Mouse (Mus musculus): ENCODE data around the gene Fcrl6.

Gene Fcrl6

GRCm38 (mm10) chr1:172602326-172602725 is at the start of gene Fcrl6:
Gene Fcrl6, minus strand, starts transcription at chr1:172602551.
- no peak for DNase-seq

GRCm38 (mm10) chr1:172651288-172651987 is 49.1 kb upstream of the Fcrl6 start:
- DNase-seq: no peak

GRCm38 (mm10) chr1:172650519-172651287 is 48.4 kb upstream of the Fcrl6 start:
- peak; percentile 51 to 68 for DNase-seq

GRCm38 (mm10) chr1:172649396-172649795 is 47.0 kb upstream of the Fcrl6 start:
- no peak for DNase-seq

- no peak for DNase-seq
Measured at GRCm38 (mm10) chr1:172647236-172647635, 44.9 kb upstream of the Fcrl6 start.

- DNase-seq: no peak
Measured at GRCm38 (mm10) chr1:172638781-172639180, 36.4 kb upstream of the Fcrl6 start.

- DNase-seq: no peak
Measured at GRCm38 (mm10) chr1:172637801-172638200, 35.5 kb upstream of the Fcrl6 start.

- DNase-seq: no peak
Measured at GRCm38 (mm10) chr1:172636266-172636665, 33.9 kb upstream of the Fcrl6 start.

GRCm38 (mm10) chr1:172635258-172635657 is 32.9 kb upstream of the Fcrl6 start:
- DNase-seq: no peak

GRCm38 (mm10) chr1:172634136-172634535 is 31.8 kb upstream of the Fcrl6 start:
- no peak for DNase-seq

- peak; percentile 95 to 96 for DNase-seq
Measured at GRCm38 (mm10) chr1:172632451-172633326, 30.3 kb upstream of the Fcrl6 start, which contains the start of gene Dusp23. Gene Dusp23, minus strand, starts transcription at chr1:172632962.

- DNase-seq: no peak
Measured at GRCm38 (mm10) chr1:172631721-172632120, 29.4 kb upstream of the Fcrl6 start.

GRCm38 (mm10) chr1:172629831-172630230 is 27.5 kb upstream of the Fcrl6 start:
- DNase-seq: no peak

GRCm38 (mm10) chr1:172626306-172626705 is 24.0 kb upstream of the Fcrl6 start:
- DNase-seq: no peak

- DNase-seq: no peak
Measured at GRCm38 (mm10) chr1:172624081-172624480, 21.7 kb upstream of the Fcrl6 start.

- DNase-seq: no peak
Measured at GRCm38 (mm10) chr1:172623599-172623998, 21.2 kb upstream of the Fcrl6 start.

- peak; percentile 84 to 87 for DNase-seq
Measured at GRCm38 (mm10) chr1:172619235-172619634, 16.9 kb upstream of the Fcrl6 start.

GRCm38 (mm10) chr1:172618141-172618540 is 15.8 kb upstream of the Fcrl6 start:
- no peak for DNase-seq

GRCm38 (mm10) chr1:172617365-172618076 is 15.2 kb upstream of the Fcrl6 start:
- no peak for DNase-seq

- DNase-seq: peak; percentile 61 to 65
Measured at GRCm38 (mm10) chr1:172616537-172617300, 14.4 kb upstream of the Fcrl6 start.

GRCm38 (mm10) chr1:172615412-172615811 is 13.1 kb upstream of the Fcrl6 start:
- no peak for DNase-seq

- DNase-seq: no peak
Measured at GRCm38 (mm10) chr1:172614654-172615053, 12.3 kb upstream of the Fcrl6 start.
